Mouse (Mus musculus) neural tube, embryonic 13.5 days (tissue): ENCODE data around the gene Tapbp. TPM values are rescaled to one million over a fixed set of nuclear protein-coding genes. Genes with fewer than 3 reads are reported as not detected.
A peak's percentile ranks its signal among the peaks of the same experiment; 100 is the strongest.
"Not testable (repeated sequence)": the region's sequence is repeated elsewhere in the genome, so short reads cannot be mapped to it uniquely, and the experiment has no call there.

ENCODE experiments used
- ATAC-seq: fragments of 200-750 bp; cut with Nextera tagmentation; 2 replicates; pipeline ENCODE4 v1.8.0; 2017; ENCODE audit warnings: low read depth, mild to moderate bottlenecking, moderate TSS enrichment, moderate library complexity
- H3K27ac ChIP-seq: fragments of 300-500 bp; sonication (generic); replicated peaks from 2 replicates; pipeline ENCODE4 v1.5.1; 2015; ENCODE audit warnings: moderate library complexity, mild to moderate bottlenecking, inconsistent platforms
- H3K27me3 ChIP-seq: fragments of 300-500 bp; sonication (generic); 2 replicates; pipeline ENCODE4 v1.6.1; 2015; ENCODE audit warnings: mild to moderate bottlenecking, inconsistent platforms
- H3K36me3 ChIP-seq: fragments of 300-500 bp; sonication (generic); 2 replicates; pipeline ENCODE4 v1.6.1; 2015; ENCODE audit warnings: mild to moderate bottlenecking, inconsistent platforms
- H3K4me1 ChIP-seq: fragments of 300-500 bp; sonication (generic); replicated peaks from 2 replicates; pipeline ENCODE4 v1.6.1; 2015; ENCODE audit warnings: inconsistent platforms
- H3K4me2 ChIP-seq: fragments of 300-500 bp; sonication (generic); 2 replicates; pipeline ENCODE4 v1.6.1; 2015; ENCODE audit warnings: inconsistent platforms, mild to moderate bottlenecking, moderate library complexity
- H3K4me3 ChIP-seq: fragments of 300-500 bp; sonication (generic); 2 replicates; pipeline ENCODE4 v1.5.1; 2015; ENCODE audit warnings: mild to moderate bottlenecking, inconsistent platforms
- H3K9ac ChIP-seq: fragments of 300-500 bp; sonication (generic); 2 replicates; pipeline ENCODE4 v1.6.1; 2015; ENCODE audit warnings: moderate library complexity, mild to moderate bottlenecking, inconsistent platforms
- H3K9me3 ChIP-seq: fragments of 300-500 bp; sonication (generic); 2 replicates; pipeline ENCODE4 v1.6.1; 2016; ENCODE audit warnings: inconsistent platforms
- WGBS: fragments of 180-500 bp; shearing (Covaris S2); methylation state at CpG from one replicate; pipeline ENCODE4 v1.1.7; 2015; 5-methylcytosine and 5-hydroxymethylcytosine counted together
- polyA plus RNA-seq: library from polyadenylated mRNA; unstranded; fragments of >200 nt; fragmentation: Nextera tagmentation; extraction: Ambion mirVana; gene quantifications from 2 replicates; pipeline ENCODE4 v1.2.1, GENCODE M21; 2015

The Tapbp gene
- 30.4 and 31.1 TPM in 2 replicates for polyA plus RNA-seq

GRCm38 (mm10) chr17:33915671-33916250, at the start of gene Tapbp, which contains the start of gene Zbtb22:
Gene Tapbp (plus strand): TSS chr17:33915899.
Gene Zbtb22 (plus strand): TSS chr17:33915904.
- Histone ChIP-seq H3K27ac (peak within 1 kb of the TSS; percentile 85), H3K4me1 (peaks cover 78% of the 10 kb centered on the region), H3K4me2 (peak within 1 kb of the TSS; percentile 66), H3K4me3 (peak within 1 kb of the TSS; percentile 51), H3K36me3 (peaks cover 56% of the 10 kb centered on the region), H3K27me3 (no peaks in the 10 kb centered on the region), H3K9me3 (no peaks in the 10 kb centered on the region), H3K9ac (peak within 1 kb of the TSS; percentile 70)
- WGBS: under 1% methylated on average over 33 of the region's 34 CpGs
- peak; percentile 88 for ATAC-seq

GRCm38 (mm10) chr17:33873537-33873936, 42.2 kb upstream of the Tapbp start, which contains the start of gene Gm7029:
Gene Gm7029 (plus strand): TSS chr17:33873837.
- 78% methylated on average over 4 of the region's 12 CpGs for WGBS
- not testable (repeated sequence) for H3K36me3 ChIP-seq, H3K4me1 ChIP-seq, H3K27me3 ChIP-seq, H3K4me3 ChIP-seq, H3K9me3 ChIP-seq, H3K4me2 ChIP-seq, H3K9ac ChIP-seq, ATAC-seq, H3K27ac ChIP-seq

GRCm38 (mm10) chr17:33874411-33874810, 41.3 kb upstream of the Tapbp start:
- no peaks in the 10 kb centered on the region for H3K9me3 ChIP-seq
- WGBS: 87% methylated on average over 11 of the region's 11 CpGs
- no peak overlapping the region for H3K27ac ChIP-seq
- H3K27me3 ChIP-seq: no peaks in the 10 kb centered on the region
- no peak overlapping the region for H3K9ac ChIP-seq
- ATAC-seq: no peak
- peaks cover 7% of the 10 kb centered on the region; the same call in 1 of the 2 replicates for H3K36me3 ChIP-seq
- no peak overlapping the region for H3K4me2 ChIP-seq
- H3K4me1 ChIP-seq: no peaks in the 10 kb centered on the region
- H3K4me3 ChIP-seq: no peak overlapping the region

GRCm38 (mm10) chr17:33875797-33876196, 39.9 kb upstream of the Tapbp start:
- peaks cover 10% of the 10 kb centered on the region; the same call in 1 of the 2 replicates for H3K36me3 ChIP-seq
- not testable (repeated sequence) for H3K27me3 ChIP-seq, H3K27ac ChIP-seq, H3K4me2 ChIP-seq, H3K9me3 ChIP-seq, H3K9ac ChIP-seq, H3K4me3 ChIP-seq, ATAC-seq, H3K4me1 ChIP-seq
- WGBS: 80% methylated on average over 5 of the region's 5 CpGs

GRCm38 (mm10) chr17:33884320-33884719, 31.4 kb upstream of the Tapbp start:
- H3K9ac ChIP-seq, H3K4me1 ChIP-seq, H3K4me2 ChIP-seq, H3K27ac ChIP-seq, ATAC-seq, H3K9me3 ChIP-seq, H3K4me3 ChIP-seq, H3K27me3 ChIP-seq: not testable (repeated sequence)
- H3K36me3 ChIP-seq: peaks cover 10% of the 10 kb centered on the region; the same call in 1 of the 2 replicates
- WGBS: 86% methylated on average over 10 of the region's 11 CpGs

- WGBS: 84% methylated on average over 2 of the region's 2 CpGs
Observed at GRCm38 (mm10) chr17:33887802-33888201, 27.9 kb upstream of the Tapbp start.

GRCm38 (mm10) chr17:33888230-33888629, 27.5 kb upstream of the Tapbp start:
- H3K9me3 ChIP-seq, H3K36me3 ChIP-seq, ATAC-seq, H3K4me3 ChIP-seq, H3K27ac ChIP-seq, H3K9ac ChIP-seq, H3K27me3 ChIP-seq: not testable (repeated sequence)
- H3K4me2 ChIP-seq: 0 out of 2 replicates have a peak overlapping the region, but pooled peaks have one; percentile 11
- peaks cover 14% of the 10 kb centered on the region for H3K4me1 ChIP-seq

More at GRCm38 (mm10) chr17:33887802-33888201, 27.9 kb upstream of the Tapbp start:
- peaks cover 14% of the 10 kb centered on the region for H3K4me1 ChIP-seq
- not testable (repeated sequence) for ATAC-seq, H3K4me3 ChIP-seq, H3K4me2 ChIP-seq, H3K27ac ChIP-seq, H3K36me3 ChIP-seq, H3K9me3 ChIP-seq, H3K27me3 ChIP-seq, H3K9ac ChIP-seq

- WGBS: under 1% methylated on average over 38 of the region's 44 CpGs
- not testable (repeated sequence) for H3K27ac ChIP-seq, H3K36me3 ChIP-seq, H3K9me3 ChIP-seq, ATAC-seq, H3K27me3 ChIP-seq
- H3K9ac ChIP-seq: peak overlapping the region; percentile 71
- peak overlapping the region; percentile 75 for H3K4me2 ChIP-seq
- H3K4me1 ChIP-seq: peaks cover 14% of the 10 kb centered on the region
- H3K4me3 ChIP-seq: peak overlapping the region; percentile 56
Observed at GRCm38 (mm10) chr17:33889941-33890532, 25.7 kb upstream of the Tapbp start.

- H3K4me3 ChIP-seq: peak within 1 kb of the TSS; percentile 56
- H3K27ac ChIP-seq: no peak within 1 kb of the TSS
- no peaks in the 10 kb centered on the region for H3K9me3 ChIP-seq
- peak within 1 kb of the TSS; percentile 71 for H3K9ac ChIP-seq
- under 1% methylated on average over 49 of the region's 49 CpGs for WGBS
- H3K36me3 ChIP-seq: no peaks in the 10 kb centered on the region
- ATAC-seq: peak; percentile 99
- peaks cover 14% of the 10 kb centered on the region for H3K4me1 ChIP-seq
- peak within 1 kb of the TSS; percentile 75 for H3K4me2 ChIP-seq
- no peaks in the 10 kb centered on the region for H3K27me3 ChIP-seq
Observed at GRCm38 (mm10) chr17:33890533-33891059, 25.1 kb upstream of the Tapbp start, which contains the start of gene Kifc1. Gene Kifc1 (minus strand): TSS chr17:33890661.

GRCm38 (mm10) chr17:33891357-33891756, 24.3 kb upstream of the Tapbp start:
- H3K9ac ChIP-seq: no peak overlapping the region
- H3K36me3 ChIP-seq: no peaks in the 10 kb centered on the region
- H3K27me3 ChIP-seq: no peaks in the 10 kb centered on the region
- H3K27ac ChIP-seq: no peak overlapping the region
- no peak overlapping the region for H3K4me3 ChIP-seq
- 67% methylated on average over 2 of the region's 2 CpGs for WGBS
- peaks cover 14% of the 10 kb centered on the region for H3K4me1 ChIP-seq
- no peak for ATAC-seq
- no peaks in the 10 kb centered on the region for H3K9me3 ChIP-seq
- no peak overlapping the region for H3K4me2 ChIP-seq

GRCm38 (mm10) chr17:33891892-33892291, 23.8 kb upstream of the Tapbp start:
- not testable (repeated sequence) for H3K36me3 ChIP-seq, H3K27me3 ChIP-seq, ATAC-seq, H3K4me2 ChIP-seq, H3K9me3 ChIP-seq, H3K4me3 ChIP-seq, H3K9ac ChIP-seq, H3K27ac ChIP-seq
- WGBS: 77% methylated on average over 6 of the region's 6 CpGs
- H3K4me1 ChIP-seq: peaks cover 14% of the 10 kb centered on the region

- H3K4me3 ChIP-seq: no peak overlapping the region
- no peaks in the 10 kb centered on the region for H3K36me3 ChIP-seq
- no peak overlapping the region for H3K9ac ChIP-seq
- peaks cover 14% of the 10 kb centered on the region for H3K4me1 ChIP-seq
- no peak overlapping the region for H3K27ac ChIP-seq
- H3K9me3 ChIP-seq: no peaks in the 10 kb centered on the region
- no peak overlapping the region for H3K4me2 ChIP-seq
- no peaks in the 10 kb centered on the region for H3K27me3 ChIP-seq
- no peak for ATAC-seq
- WGBS: 24% methylated on average over 7 of the region's 7 CpGs
Observed at GRCm38 (mm10) chr17:33892429-33892828, 23.3 kb upstream of the Tapbp start.
